Mouse (Mus musculus) forelimb bud, embryonic 11.5 days (tissue): ENCODE data around the gene Syt3.
A peak's percentile ranks its signal among the peaks of the same experiment; 100 is the strongest.

Experiments used
- DNase-seq: peaks from one replicate; pipeline ENCODE4 v3.0.0-alpha.2; 2012; ENCODE audit warnings: low read depth, low spot score

Syt3 gene

GRCm38 (mm10) chr7:44356590-44357481 is 27.1 kb upstream of the Syt3 start:
- DNase-seq, result no peak

GRCm38 (mm10) chr7:44357531-44357930 is 26.4 kb upstream of the Syt3 start:
- DNase-seq, result no peak

GRCm38 (mm10) chr7:44358012-44358411 is 25.9 kb upstream of the Syt3 start:
- DNase-seq, result no peak

- DNase-seq, result no peak
Observed at GRCm38 (mm10) chr7:44358886-44359654, 24.8 kb upstream of the Syt3 start.

GRCm38 (mm10) chr7:44359908-44360672 is 23.8 kb upstream of the Syt3 start:
- peak; percentile 85 for DNase-seq

- no peak for DNase-seq
Observed at GRCm38 (mm10) chr7:44360792-44361301, 23.1 kb upstream of the Syt3 start.

GRCm38 (mm10) chr7:44372678-44373077 is 11.2 kb upstream of the Syt3 start:
- DNase-seq, result no peak

GRCm38 (mm10) chr7:44373460-44373859 is 10.4 kb upstream of the Syt3 start:
- no peak for DNase-seq

GRCm38 (mm10) chr7:44373889-44374652 is 9.8 kb upstream of the Syt3 start:
- DNase-seq, result peak; percentile 85

- no peak for DNase-seq
Observed at GRCm38 (mm10) chr7:44374756-44375155, 9.1 kb upstream of the Syt3 start.

GRCm38 (mm10) chr7:44375207-44375606 is 8.7 kb upstream of the Syt3 start:
- DNase-seq, result no peak

GRCm38 (mm10) chr7:44375793-44376192 is 8.1 kb upstream of the Syt3 start:
- DNase-seq, result no peak

GRCm38 (mm10) chr7:44378290-44378689 is 5.6 kb upstream of the Syt3 start:
- no peak for DNase-seq

GRCm38 (mm10) chr7:44382541-44382940 is 1.4 kb upstream of the Syt3 start:
- no peak for DNase-seq

- DNase-seq, result no peak
Observed at GRCm38 (mm10) chr7:44384716-44385059, 786 bp downstream of the Syt3 start.

GRCm38 (mm10) chr7:44385720-44386119 is 1.8 kb downstream of the Syt3 start, which contains the start of gene 1700008O03Rik:
Gene 1700008O03Rik (minus strand): TSS chr7:44385820.
- DNase-seq, result no peak

GRCm38 (mm10) chr7:44391831-44392230 is 7.9 kb downstream of the Syt3 start:
- DNase-seq, result no peak

- no peak for DNase-seq
Observed at GRCm38 (mm10) chr7:44392341-44392740, 8.4 kb downstream of the Syt3 start.

- DNase-seq, result no peak
Observed at GRCm38 (mm10) chr7:44393284-44393683, 9.4 kb downstream of the Syt3 start.

- DNase-seq, result no peak
Observed at GRCm38 (mm10) chr7:44398570-44398969, 14.7 kb downstream of the Syt3 start.

- DNase-seq, result no peak
Observed at GRCm38 (mm10) chr7:44401673-44402072, 17.8 kb downstream of the Syt3 start.
